Mouse (Mus musculus): ENCODE measurements around the gene Gm9918. TPM values are rescaled to one million over a fixed set of nuclear protein-coding genes. Genes with fewer than 3 reads are reported as not detected.
A peak's percentile ranks its signal among the peaks of the same experiment; 100 is the strongest.

Gene Gm9918
- polyA plus RNA-seq, 1 experiment = 0.18 TPM

- TF ChIP-seq POLR2A (IDR thresholded peaks at IDR 0.05; ENCODE audit: borderline replicate concordance, extremely low read depth, insufficient read depth, insufficient read length, poor library complexity, severe bottlenecking) (no peak), CTCF (IDR thresholded peaks at IDR 0.05; ENCODE audit: borderline replicate concordance, extremely low read depth, insufficient read depth, insufficient read length) (no peak)
- no peak for DNase-seq (ENCODE audit: low read depth)
Measured at GRCm38 (mm10) chr15:102238543-102239259, 31.7 kb upstream of the Gm9918 start.

- TF ChIP-seq POLR2A (IDR thresholded peaks at IDR 0.05; ENCODE audit: borderline replicate concordance, extremely low read depth, insufficient read depth, insufficient read length, poor library complexity, severe bottlenecking) (no peak), CTCF (IDR thresholded peaks at IDR 0.05; ENCODE audit: borderline replicate concordance, extremely low read depth, insufficient read depth, insufficient read length) (peak; percentile 89)
- peak; percentile 83 for DNase-seq (ENCODE audit: low read depth)
Measured at GRCm38 (mm10) chr15:102239260-102239590, 31.1 kb upstream of the Gm9918 start.

- DNase-seq (ENCODE audit: low read depth) = no peak
- TF ChIP-seq CTCF (IDR thresholded peaks at IDR 0.05; ENCODE audit: borderline replicate concordance, extremely low read depth, insufficient read depth, insufficient read length) (no peak), POLR2A (IDR thresholded peaks at IDR 0.05; ENCODE audit: borderline replicate concordance, extremely low read depth, insufficient read depth, insufficient read length, poor library complexity, severe bottlenecking) (no peak)
Measured at GRCm38 (mm10) chr15:102239851-102240250, 30.5 kb upstream of the Gm9918 start.

GRCm38 (mm10) chr15:102240607-102241006, 29.8 kb upstream of the Gm9918 start:
- TF ChIP-seq POLR2A (IDR thresholded peaks at IDR 0.05; ENCODE audit: borderline replicate concordance, extremely low read depth, insufficient read depth, insufficient read length, poor library complexity, severe bottlenecking) = no peak
- TF ChIP-seq CTCF (IDR thresholded peaks at IDR 0.05; ENCODE audit: borderline replicate concordance, extremely low read depth, insufficient read depth, insufficient read length) = no peak
- DNase-seq (ENCODE audit: low read depth) = no peak

GRCm38 (mm10) chr15:102242404-102243228, 27.7 kb upstream of the Gm9918 start:
- DNase-seq (ENCODE audit: low read depth) = no peak
- TF ChIP-seq CTCF (IDR thresholded peaks at IDR 0.05; ENCODE audit: borderline replicate concordance, extremely low read depth, insufficient read depth, insufficient read length) (no peak), POLR2A (IDR thresholded peaks at IDR 0.05; ENCODE audit: borderline replicate concordance, extremely low read depth, insufficient read depth, insufficient read length, poor library complexity, severe bottlenecking) (no peak)

GRCm38 (mm10) chr15:102243229-102244190, 26.9 kb upstream of the Gm9918 start:
- TF ChIP-seq POLR2A (IDR thresholded peaks at IDR 0.05; ENCODE audit: borderline replicate concordance, extremely low read depth, insufficient read depth, insufficient read length, poor library complexity, severe bottlenecking) (no peak), CTCF (IDR thresholded peaks at IDR 0.05; ENCODE audit: borderline replicate concordance, extremely low read depth, insufficient read depth, insufficient read length) (no peak)

GRCm38 (mm10) chr15:102244306-102245191, 25.8 kb upstream of the Gm9918 start:
- TF ChIP-seq CTCF (IDR thresholded peaks at IDR 0.05; ENCODE audit: borderline replicate concordance, extremely low read depth, insufficient read depth, insufficient read length) = no peak
- TF ChIP-seq POLR2A (IDR thresholded peaks at IDR 0.05; ENCODE audit: borderline replicate concordance, extremely low read depth, insufficient read depth, insufficient read length, poor library complexity, severe bottlenecking) = no peak

More at GRCm38 (mm10) chr15:102243229-102244190, 26.9 kb upstream of the Gm9918 start:
- no peak for DNase-seq (ENCODE audit: low read depth)

GRCm38 (mm10) chr15:102245461-102245881, 24.9 kb upstream of the Gm9918 start:
- DNase-seq (ENCODE audit: low read depth) = no peak
- TF ChIP-seq POLR2A (IDR thresholded peaks at IDR 0.05; ENCODE audit: borderline replicate concordance, extremely low read depth, insufficient read depth, insufficient read length, poor library complexity, severe bottlenecking) (no peak), CTCF (IDR thresholded peaks at IDR 0.05; ENCODE audit: borderline replicate concordance, extremely low read depth, insufficient read depth, insufficient read length) (no peak)

More at GRCm38 (mm10) chr15:102244306-102245191, 25.8 kb upstream of the Gm9918 start:
- no peak for DNase-seq (ENCODE audit: low read depth)

GRCm38 (mm10) chr15:102245891-102246741, 24.2 kb upstream of the Gm9918 start:
- peak; percentile 94 for DNase-seq (ENCODE audit: low read depth)
- TF ChIP-seq CTCF (IDR thresholded peaks at IDR 0.05; ENCODE audit: borderline replicate concordance, extremely low read depth, insufficient read depth, insufficient read length) (no peak), POLR2A (IDR thresholded peaks at IDR 0.05; ENCODE audit: borderline replicate concordance, extremely low read depth, insufficient read depth, insufficient read length, poor library complexity, severe bottlenecking) (no peak)

Measured in brain, embryonic 14.5 days (tissue).